Mouse (Mus musculus): ENCODE results near the gene Ebf4. TPM values are rescaled to one million over a fixed set of nuclear protein-coding genes. Genes with fewer than 3 reads are reported as not detected.

Gene Ebf4
- polyA plus RNA-seq, 1 experiment from 2014 or later: 2.6 TPM

DNA sequence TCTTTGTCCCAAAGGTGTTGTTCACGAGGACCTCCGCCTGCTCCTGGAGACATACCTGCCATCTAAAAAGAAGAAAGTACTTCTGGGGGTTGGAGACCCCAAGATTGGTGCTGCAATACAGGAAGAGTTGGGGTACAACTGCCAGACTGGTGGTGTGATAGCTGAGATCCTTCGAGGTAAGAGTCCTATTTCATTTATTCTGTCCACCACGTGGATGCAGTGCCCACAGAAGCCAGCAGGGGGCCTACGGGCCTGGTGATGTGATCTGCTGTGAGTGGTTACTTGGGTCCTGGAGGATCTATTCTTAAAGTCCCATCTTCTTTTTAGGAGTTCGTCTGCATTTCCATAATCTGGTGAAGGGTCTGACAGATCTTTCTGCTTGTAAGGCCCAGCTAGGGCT, 19.3 kb upstream of the Ebf4 start:
- peaks cover 27% of the 10 kb centered on the region for H3K4me1 ChIP-seq
- peak overlapping the region; percentile 90 for H3K4me3 ChIP-seq
- WGBS: 47% methylated on average over 6 of the region's 6 CpGs
- H3K4me2 ChIP-seq: peak overlapping the region; percentile 67
- no peak overlapping the region for H3K27ac ChIP-seq
- H3K36me3 ChIP-seq: peaks cover 50% of the 10 kb centered on the region
- no peak for ATAC-seq (ENCODE audit: insufficient number of reproducible peaks, low FRiP score, low TSS enrichment, low read depth)
- H3K9ac ChIP-seq: no peak overlapping the region
- no peaks in the 10 kb centered on the region for H3K9me3 ChIP-seq
- H3K27me3 ChIP-seq: no peaks in the 10 kb centered on the region

DNA sequence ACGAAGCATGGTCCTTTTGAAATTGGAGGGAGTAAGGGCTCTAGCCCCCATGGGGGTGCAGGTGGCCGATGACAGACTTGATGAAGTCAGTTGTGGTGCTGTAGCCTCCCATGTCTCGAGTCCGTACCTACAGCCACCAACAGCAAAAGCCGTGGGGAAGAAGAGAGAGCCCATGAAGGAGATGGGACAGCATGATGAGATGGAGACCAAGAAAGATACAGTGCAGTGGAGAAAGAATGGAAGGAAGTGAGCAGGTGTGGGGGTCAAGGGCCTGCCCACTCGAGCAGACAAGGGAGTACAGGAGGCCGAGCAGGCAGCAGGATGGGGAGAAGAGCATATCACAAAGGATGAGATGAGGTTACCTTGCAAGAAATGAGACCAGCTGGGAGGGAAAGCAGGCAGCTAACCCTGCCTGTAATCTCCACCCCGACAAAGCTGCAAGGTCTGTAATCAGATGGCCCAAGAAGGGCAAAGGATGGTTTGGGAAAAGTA, 15.3 kb upstream of the Ebf4 start:
- Histone ChIP-seq H3K36me3 (peaks cover 62% of the 10 kb centered on the region), H3K4me2 (no peak overlapping the region), H3K4me1 (peaks cover 33% of the 10 kb centered on the region), H3K9ac (no peak overlapping the region), H3K4me3 (no peak overlapping the region), H3K27me3 (no peaks in the 10 kb centered on the region), H3K9me3 (no peaks in the 10 kb centered on the region), H3K27ac (no peak overlapping the region)
- WGBS: 42% methylated on average over 8 of the region's 8 CpGs
- ATAC-seq (ENCODE audit: insufficient number of reproducible peaks, low FRiP score, low TSS enrichment, low read depth): no peak

DNA sequence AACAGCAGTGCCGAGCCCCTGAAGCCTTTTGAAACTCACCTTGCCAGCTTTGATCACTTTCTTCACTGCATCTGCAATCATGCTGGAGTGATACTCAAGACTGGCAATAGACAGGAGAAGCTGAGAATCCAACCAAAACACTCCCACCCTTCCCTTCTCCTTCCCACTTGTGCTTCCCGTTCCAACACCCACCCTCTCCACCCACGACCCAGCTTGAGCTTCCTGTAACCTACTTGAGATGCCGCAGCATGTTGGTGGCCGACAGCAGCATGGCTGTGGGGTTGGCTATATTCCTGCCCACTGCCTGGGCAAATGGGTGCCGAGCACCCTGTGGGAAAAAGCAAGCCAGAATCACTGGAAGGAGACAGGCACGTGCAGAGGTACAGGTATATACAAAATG, 14.7 kb upstream of the Ebf4 start:
- peaks cover 62% of the 10 kb centered on the region for H3K36me3 ChIP-seq
- H3K4me1 ChIP-seq: peaks cover 32% of the 10 kb centered on the region
- H3K9me3 ChIP-seq: no peaks in the 10 kb centered on the region
- no peak for ATAC-seq (ENCODE audit: insufficient number of reproducible peaks, low FRiP score, low TSS enrichment, low read depth)
- no peak overlapping the region for H3K4me3 ChIP-seq
- H3K4me2 ChIP-seq: no peak overlapping the region
- H3K9ac ChIP-seq: no peak overlapping the region
- no peaks in the 10 kb centered on the region for H3K27me3 ChIP-seq
- WGBS: 58% methylated on average over 7 of the region's 7 CpGs
- H3K27ac ChIP-seq: no peak overlapping the region

DNA sequence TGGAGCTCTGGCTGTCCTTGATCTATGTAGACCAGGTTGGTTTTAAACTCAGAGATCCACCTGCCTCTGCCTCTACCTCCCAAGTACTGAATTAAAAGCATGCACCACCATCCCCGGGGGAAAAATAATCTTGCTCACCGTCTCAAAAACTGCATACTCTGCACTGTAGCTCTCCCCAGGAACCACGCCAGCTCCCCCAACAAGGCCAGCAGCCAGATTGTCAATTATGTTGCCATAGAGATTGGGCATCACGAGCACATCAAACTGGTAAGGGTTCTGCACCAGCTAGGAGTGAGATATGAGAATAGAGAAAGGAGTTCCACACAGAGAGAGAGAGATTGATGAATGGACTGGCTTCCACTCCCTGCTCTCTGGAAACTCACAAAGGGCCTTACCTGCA, 14.2 kb upstream of the Ebf4 start:
- Histone ChIP-seq H3K4me2 (no peak overlapping the region), H3K27ac (no peak overlapping the region), H3K4me3 (no peak overlapping the region), H3K36me3 (peaks cover 57% of the 10 kb centered on the region), H3K27me3 (no peaks in the 10 kb centered on the region), H3K9me3 (no peaks in the 10 kb centered on the region), H3K4me1 (peaks cover 26% of the 10 kb centered on the region), H3K9ac (no peak overlapping the region)
- ATAC-seq (ENCODE audit: insufficient number of reproducible peaks, low FRiP score, low TSS enrichment, low read depth): no peak
- WGBS: 65% methylated on average over 4 of the region's 4 CpGs

DNA sequence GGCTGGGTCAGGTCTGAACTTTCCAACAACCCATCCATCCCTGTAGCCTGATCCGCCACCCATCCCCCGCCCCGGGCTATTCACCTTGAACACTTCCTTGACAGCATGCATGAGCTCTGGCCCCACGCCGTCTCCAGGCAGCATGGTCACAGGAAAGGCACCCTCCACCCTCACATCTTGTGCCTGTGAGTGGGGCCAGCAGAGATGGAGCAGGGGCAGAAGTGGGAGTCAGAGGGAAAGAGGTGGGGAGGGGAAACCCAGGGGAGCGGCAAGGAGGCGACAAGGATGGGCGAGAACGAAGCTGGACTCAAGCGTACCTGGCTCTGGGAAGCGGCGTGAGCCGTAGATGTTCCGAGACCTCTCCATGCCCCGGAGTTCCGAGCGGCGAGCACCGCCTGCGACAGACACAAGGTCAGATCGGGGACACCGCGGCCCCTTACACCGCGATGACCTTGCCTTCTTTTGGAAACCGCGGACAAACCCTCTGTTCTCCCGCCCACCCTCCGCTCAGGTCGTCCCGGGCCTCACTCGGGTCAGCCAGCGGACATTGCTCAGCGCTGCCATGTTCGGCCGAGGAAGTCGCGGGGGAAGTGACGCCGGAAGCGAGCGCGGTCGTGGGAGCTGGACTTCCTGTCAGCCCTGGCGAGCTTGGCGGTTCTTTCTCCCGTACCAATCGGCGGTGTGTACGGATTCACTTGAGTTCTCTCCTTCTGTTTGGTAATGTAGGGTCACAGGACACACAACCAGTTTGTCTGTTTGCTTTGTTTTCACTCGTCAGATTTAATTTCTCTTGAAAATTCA, 10.9 kb upstream of the Ebf4 start, which contains the start of gene Idh3b:
Gene Idh3b, minus strand, starts transcription at position 694 of the 801 bp plus-strand sequence.
- peak; percentile 81 for ATAC-seq (ENCODE audit: insufficient number of reproducible peaks, low FRiP score, low TSS enrichment, low read depth)
- Histone ChIP-seq H3K4me1 (peaks cover 12% of the 10 kb centered on the region), H3K27me3 (no peaks in the 10 kb centered on the region), H3K27ac (peak within 1 kb of the TSS; percentile 54), H3K36me3 (peaks cover 28% of the 10 kb centered on the region), H3K4me2 (peak within 1 kb of the TSS; percentile 92), H3K9me3 (no peaks in the 10 kb centered on the region), H3K4me3 (peak within 1 kb of the TSS; percentile 85), H3K9ac (peak within 1 kb of the TSS; percentile 82)
- WGBS: under 1% methylated on average over 51 of the region's 51 CpGs

DNA sequence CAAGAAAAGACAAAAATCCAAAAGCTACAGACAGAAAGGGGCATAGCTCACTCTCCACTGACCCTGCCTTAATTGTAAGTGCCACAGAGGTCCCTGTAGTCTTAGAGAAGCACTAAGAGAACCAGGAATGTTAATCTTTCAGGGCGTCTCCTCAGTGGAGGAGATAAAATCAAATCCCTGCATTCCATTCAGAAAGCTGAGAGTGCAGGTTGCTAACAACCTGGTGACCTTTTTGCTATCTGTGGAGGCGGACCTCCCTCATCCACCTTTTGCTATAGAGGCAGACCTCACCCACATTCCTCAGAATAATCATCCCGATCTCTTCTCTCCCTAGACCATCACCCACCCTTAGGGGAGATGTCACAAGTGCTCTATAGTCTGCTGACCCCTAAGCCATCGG, 5.9 kb upstream of the Ebf4 start:
- no peak overlapping the region for H3K9ac ChIP-seq
- peaks cover 11% of the 10 kb centered on the region for H3K27me3 ChIP-seq
- no peaks in the 10 kb centered on the region for H3K36me3 ChIP-seq
- H3K9me3 ChIP-seq: no peaks in the 10 kb centered on the region
- H3K4me2 ChIP-seq: no peak overlapping the region
- H3K4me3 ChIP-seq: no peak overlapping the region
- no peak for ATAC-seq (ENCODE audit: insufficient number of reproducible peaks, low FRiP score, low TSS enrichment, low read depth)
- WGBS: 65% methylated on average over 4 of the region's 4 CpGs
- no peak overlapping the region for H3K27ac ChIP-seq
- peaks cover 12% of the 10 kb centered on the region; the same call in 1 of the 2 replicates for H3K4me1 ChIP-seq

DNA sequence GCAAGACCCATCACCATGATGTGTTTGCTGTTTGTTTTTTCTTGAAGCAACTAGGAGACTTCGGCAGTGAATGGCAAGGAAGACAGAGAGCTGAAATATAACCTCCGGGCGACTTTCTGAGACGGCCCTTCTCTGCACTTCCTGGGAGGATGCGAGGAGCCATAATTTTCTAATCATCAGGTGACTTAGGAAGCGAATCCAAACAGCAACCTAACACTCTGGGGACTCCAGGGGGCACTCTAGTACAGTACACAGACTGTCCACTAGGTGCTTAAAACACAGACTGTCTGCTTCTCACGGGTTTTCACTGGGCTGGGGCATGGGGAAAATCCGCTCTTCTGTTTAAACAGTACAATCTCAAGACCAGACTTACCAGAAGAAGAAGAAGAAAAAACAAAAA, 3.5 kb upstream of the Ebf4 start:
- no peak for ATAC-seq (ENCODE audit: insufficient number of reproducible peaks, low FRiP score, low TSS enrichment, low read depth)
- no peak overlapping the region for H3K4me3 ChIP-seq
- no peak overlapping the region for H3K4me2 ChIP-seq
- no peaks in the 10 kb centered on the region for H3K9me3 ChIP-seq
- peaks cover 33% of the 10 kb centered on the region for H3K4me1 ChIP-seq
- H3K27me3 ChIP-seq: peaks cover 16% of the 10 kb centered on the region
- WGBS: 10% methylated on average over 8 of the region's 8 CpGs
- H3K27ac ChIP-seq: no peak overlapping the region
- no peak overlapping the region for H3K9ac ChIP-seq
- no peaks in the 10 kb centered on the region for H3K36me3 ChIP-seq

DNA sequence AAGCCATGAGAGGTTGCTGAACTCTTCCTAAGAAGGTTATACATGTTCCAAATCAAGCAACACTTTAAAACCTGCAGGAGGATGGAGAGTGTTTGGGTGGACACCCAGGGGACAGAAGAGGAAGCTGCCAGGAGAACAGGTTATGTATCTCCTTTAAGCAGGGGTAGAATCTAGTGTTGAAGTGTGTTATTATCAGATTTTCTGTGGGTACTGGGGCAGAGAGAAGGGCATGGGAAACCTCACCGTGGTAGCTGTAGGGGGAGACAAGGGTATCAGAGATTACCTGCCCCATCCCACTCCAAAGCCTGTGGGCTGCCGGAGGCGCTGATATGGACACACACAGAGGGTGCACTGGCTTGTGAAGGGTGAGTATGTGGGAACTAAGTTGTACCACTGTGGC, 2.0 kb upstream of the Ebf4 start:
- H3K36me3 ChIP-seq: no peaks in the 10 kb centered on the region
- no peaks in the 10 kb centered on the region for H3K9me3 ChIP-seq
- H3K4me2 ChIP-seq: no peak overlapping the region
- H3K27ac ChIP-seq: no peak overlapping the region
- no peak overlapping the region for H3K9ac ChIP-seq
- no peak overlapping the region for H3K4me3 ChIP-seq
- H3K4me1 ChIP-seq: peaks cover 37% of the 10 kb centered on the region
- H3K27me3 ChIP-seq: peaks cover 25% of the 10 kb centered on the region
- 34% methylated on average over 3 of the region's 3 CpGs for WGBS
- ATAC-seq (ENCODE audit: insufficient number of reproducible peaks, low FRiP score, low TSS enrichment, low read depth): no peak

DNA sequence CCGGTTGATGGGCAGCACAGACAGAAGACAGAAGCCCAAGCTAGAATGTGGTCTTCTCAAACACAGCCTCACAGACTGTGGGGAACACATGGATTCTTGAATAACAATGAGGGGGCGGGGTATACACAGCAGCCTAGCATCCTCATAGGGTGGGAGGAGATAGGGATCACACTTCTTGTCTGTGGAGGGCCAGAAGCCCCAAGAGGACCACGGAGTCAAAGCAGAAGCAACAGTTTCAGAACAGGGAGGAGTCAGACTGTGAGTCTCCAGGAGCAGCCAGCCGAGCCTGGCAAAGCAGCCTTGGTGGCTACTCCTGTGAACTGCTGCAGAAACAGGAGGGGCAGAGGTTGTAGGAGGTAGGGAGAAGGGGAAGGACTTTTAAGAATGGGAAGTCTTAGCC, 1.5 kb upstream of the Ebf4 start:
- H3K4me3 ChIP-seq: no peak overlapping the region
- no peak overlapping the region for H3K9ac ChIP-seq
- H3K4me1 ChIP-seq: peaks cover 37% of the 10 kb centered on the region
- no peak overlapping the region for H3K4me2 ChIP-seq
- H3K27me3 ChIP-seq: peaks cover 25% of the 10 kb centered on the region
- ATAC-seq (ENCODE audit: insufficient number of reproducible peaks, low FRiP score, low TSS enrichment, low read depth): 0 out of 2 replicates have a peak, but pooled peaks have one; percentile 30
- no peak overlapping the region for H3K27ac ChIP-seq
- H3K36me3 ChIP-seq: no peaks in the 10 kb centered on the region
- 5% methylated on average over 4 of the region's 4 CpGs for WGBS
- H3K9me3 ChIP-seq: no peaks in the 10 kb centered on the region

DNA sequence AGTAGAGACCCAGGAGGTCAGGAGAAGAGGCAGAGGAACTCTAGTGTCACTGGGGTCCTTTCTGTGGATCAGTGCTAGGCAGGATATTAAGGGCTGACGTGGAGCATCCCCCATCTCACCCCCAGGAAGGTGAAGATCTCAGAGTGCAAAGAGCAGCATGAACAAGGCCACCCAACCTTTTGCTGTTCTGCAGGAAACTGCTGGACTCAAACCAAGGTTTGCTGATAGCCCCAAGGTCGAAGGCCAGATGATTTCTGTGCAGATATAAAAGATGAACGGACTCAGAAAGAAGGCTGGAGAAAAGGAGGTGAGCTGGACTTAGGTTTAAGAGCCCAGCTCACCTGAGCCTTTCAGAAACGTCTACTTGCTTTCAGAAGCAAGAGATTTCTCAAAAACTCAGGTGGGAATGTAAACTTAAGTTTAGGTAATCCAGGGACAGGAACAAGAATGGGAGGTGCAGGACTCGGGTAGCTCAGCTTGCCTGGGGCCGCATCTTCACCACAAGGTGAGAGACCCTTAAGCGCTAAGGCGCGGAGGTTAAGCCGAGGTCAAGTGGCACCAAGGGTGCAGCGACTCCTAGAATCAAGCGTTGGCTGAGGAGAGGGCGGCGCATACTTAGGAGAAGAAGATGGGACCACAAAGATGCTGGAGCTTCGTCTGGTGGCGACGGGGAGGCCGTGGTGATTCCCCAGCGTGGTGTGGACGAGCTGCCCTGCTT, 592 bp upstream of the Ebf4 start:
- WGBS: 8% methylated on average over 20 of the region's 20 CpGs
- H3K36me3 ChIP-seq: no peaks in the 10 kb centered on the region
- peaks cover 25% of the 10 kb centered on the region for H3K27me3 ChIP-seq
- H3K4me1 ChIP-seq: peaks cover 37% of the 10 kb centered on the region
- peak overlapping the region; percentile 88 for H3K4me2 ChIP-seq
- H3K9ac ChIP-seq: peak overlapping the region; percentile 66
- H3K9me3 ChIP-seq: no peaks in the 10 kb centered on the region
- peak overlapping the region; percentile 76 for H3K4me3 ChIP-seq
- no peak for ATAC-seq (ENCODE audit: insufficient number of reproducible peaks, low FRiP score, low TSS enrichment, low read depth)
- no peak overlapping the region for H3K27ac ChIP-seq

DNA sequence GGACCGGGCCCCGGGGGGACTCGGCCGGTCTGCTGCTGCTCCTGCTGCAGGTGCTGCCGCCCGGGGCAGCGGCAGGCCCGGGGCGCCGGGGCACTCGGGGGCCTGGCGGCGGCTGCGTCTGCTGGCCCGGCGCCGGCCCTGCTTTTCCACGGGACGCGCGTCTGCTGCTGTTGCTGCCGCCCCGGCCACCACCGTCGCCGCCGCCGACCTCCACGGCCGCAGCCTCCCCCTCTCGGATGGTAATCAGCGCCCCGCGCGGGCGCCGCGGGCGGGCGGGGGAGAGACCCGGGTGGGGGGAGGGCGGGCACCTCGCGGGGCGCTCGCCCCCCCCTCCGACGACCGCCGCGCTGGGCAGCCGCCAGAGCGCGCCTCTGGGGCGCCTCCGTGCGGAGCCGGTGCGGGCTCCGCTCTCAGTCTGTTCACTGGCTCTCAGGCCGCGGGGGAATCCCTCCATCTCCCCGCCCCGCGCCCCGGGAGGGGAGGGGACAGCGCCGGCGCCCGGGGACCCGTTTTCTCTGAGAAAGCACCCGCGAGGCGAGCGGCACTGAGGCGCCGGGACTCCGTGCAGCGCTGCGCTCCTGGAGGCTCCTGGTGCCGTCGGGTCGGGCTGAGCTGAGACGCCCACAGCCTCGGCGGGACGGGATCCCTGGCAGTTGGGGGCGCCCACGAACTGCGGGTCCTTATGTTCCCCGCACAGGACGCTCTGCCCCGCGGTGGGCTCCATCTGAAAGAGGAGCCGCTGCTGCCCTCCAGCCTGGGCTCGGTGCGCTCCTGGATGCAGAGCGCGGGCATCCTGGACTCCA, 563 bp downstream of the Ebf4 start:
- peak overlapping the region; percentile 76 for H3K4me3 ChIP-seq
- peak overlapping the region; percentile 88 for H3K4me2 ChIP-seq
- peak; percentile 32; the same call in 1 of the 2 replicates for ATAC-seq (ENCODE audit: insufficient number of reproducible peaks, low FRiP score, low TSS enrichment, low read depth)
- no peaks in the 10 kb centered on the region for H3K36me3 ChIP-seq
- no peaks in the 10 kb centered on the region for H3K9me3 ChIP-seq
- H3K27ac ChIP-seq: peak overlapping the region; percentile 77
- peaks cover 25% of the 10 kb centered on the region for H3K27me3 ChIP-seq
- under 1% methylated on average over 50 of the region's 99 CpGs for WGBS
- peak overlapping the region; percentile 66 for H3K9ac ChIP-seq
- peaks cover 37% of the 10 kb centered on the region for H3K4me1 ChIP-seq

All from limb, embryonic 15.5 days (tissue).